Mouse (Mus musculus): ENCODE measurements around the gene Dusp15.

DNA sequence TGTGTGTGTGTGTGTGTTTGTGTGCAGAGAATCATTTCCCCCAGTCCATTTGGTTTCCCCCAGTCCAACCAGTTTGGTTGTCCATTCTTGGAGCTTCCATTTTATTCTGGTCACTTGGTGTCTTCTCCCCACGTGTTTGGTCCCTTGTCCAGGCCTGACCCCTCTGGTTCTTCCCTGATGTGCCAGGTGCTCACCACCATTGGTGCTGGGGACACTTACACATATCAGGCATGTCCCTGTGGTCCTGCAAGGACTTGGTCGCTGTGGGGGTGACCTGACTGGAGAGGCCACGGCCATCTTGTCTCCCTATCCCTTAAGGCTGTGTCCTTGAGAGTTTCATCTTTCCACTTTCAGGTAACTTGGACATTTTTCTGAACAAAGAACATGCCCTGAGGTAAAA, 54.6 kb downstream of the Dusp15 start:
- TF ChIP-seq POLR2A (IDR thresholded peaks at IDR 0.05; ENCODE audit: insufficient read depth, low read depth, low read length) = no peak
- no peak for TF ChIP-seq CTCF (IDR thresholded peaks at IDR 0.05; ENCODE audit: insufficient read depth, low read depth, low read length)
